Mouse (Mus musculus): ENCODE measurements around the gene Podxl2.

- TF ChIP-seq POLR2A (IDR thresholded peaks at IDR 0.05; ENCODE audit: low read depth, low read length) (no peak), CTCF (conservative IDR thresholded peaks at IDR 0.05; ENCODE audit: insufficient read depth, insufficient read length, low read depth, low read length) (no peak)
Observed at GRCm38 (mm10) chr6:88815036-88815435, 59.8 kb downstream of the Podxl2 start.

Measured in kidney, adult 2 months (tissue).